In the genomic region with DNA sequence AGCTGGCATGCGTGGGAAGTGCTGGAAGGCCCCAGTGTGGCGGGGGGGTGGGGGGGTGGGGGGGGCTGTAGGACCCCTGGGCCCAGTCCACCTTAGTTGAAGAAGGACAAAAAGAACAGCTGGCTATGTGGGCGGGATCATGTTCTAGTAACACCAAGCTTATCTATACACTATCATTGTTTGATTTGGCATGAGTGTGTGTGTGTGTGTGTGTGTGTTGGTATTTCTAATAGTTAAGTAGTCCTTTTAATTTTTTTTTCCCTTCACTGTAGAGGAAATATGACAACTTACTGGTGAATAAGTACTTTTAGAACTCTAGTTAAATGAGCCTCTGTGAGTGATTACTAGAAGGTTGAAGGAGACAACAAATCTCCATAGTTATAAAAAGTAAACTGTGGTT, we compare ENCODE assay signal across 24 mouse cellular contexts.
DNase-seq lines count a peak whose midpoint lies in the region; ATAC-seq and TF ChIP-seq lines count a peak whose summit lies in the region.
"Had no signal": no experiment of that assay in that cellular context is flagged by ENCODE, and none has a peak within 500 bp of the region (broad histone marks: within the 10 kb centered on the region; RNA-seq: fewer than 3 reads in every experiment).

No protein-coding gene starts in this region.

- H3K9ac ChIP-seq in lung, postnatal 0 days (replicated peaks; ENCODE audit: low read depth): no peak overlapping the region
- no peak overlapping the region for H3K9ac ChIP-seq in MEL (ENCODE audit: control insufficient read depth, low read depth, low read length, poor library complexity, severe bottlenecking)
- no peak overlapping the region for H3K9ac ChIP-seq in stomach, postnatal 0 days (ENCODE audit: low read length)
- H3K9ac ChIP-seq in heart, embryonic 12.5 days: no peak overlapping the region
- H3K9ac ChIP-seq: embryonic facial prominence, embryonic 13.5 days; embryonic facial prominence, embryonic 15.5 days; forebrain, embryonic 12.5 days had no signal

- no peak; the same call in 1 of the 2 replicates for ATAC-seq in lung, postnatal 0 days
- ATAC-seq in stomach, postnatal 0 days (ENCODE audit: low FRiP score, low TSS enrichment): 0 out of 2 replicates have a peak, but pooled peaks have one; percentile 38
- ATAC-seq in heart, embryonic 12.5 days (ENCODE audit: insufficient number of reproducible peaks, low FRiP score): no peak
- ATAC-seq: activated CD4-positive, CD25-positive, alpha-beta regulatory T cell, adult 4 months; forebrain, embryonic 14.5 days; forebrain, embryonic 16.5 days; Patski had no signal

- no peaks in the 10 kb centered on the region for H3K79me2 ChIP-seq in MEL (ENCODE audit: control insufficient read depth, insufficient read depth, low read length, poor library complexity)

- no peaks in the 10 kb centered on the region for H3K27me3 ChIP-seq in lung, postnatal 0 days (replicated peaks; ENCODE audit: insufficient read depth, low read length)
- H3K27me3 ChIP-seq in MEL (ENCODE audit: control insufficient read depth in 1 of 2, insufficient read depth in 2 of 2, low read length in 2 of 2): no peaks in the 10 kb centered on the region; a peak in 1 of 4 replicates
- H3K27me3 ChIP-seq in stomach, postnatal 0 days (ENCODE audit: control insufficient read depth, insufficient read depth, low read length): no peaks in the 10 kb centered on the region
- H3K27me3 ChIP-seq in embryonic facial prominence, embryonic 10.5 days (replicated peaks; ENCODE audit: low read depth, poor library complexity, severe bottlenecking): no peaks in the 10 kb centered on the region
- H3K27me3 ChIP-seq in heart, embryonic 12.5 days (replicated peaks): no peaks in the 10 kb centered on the region
- H3K27me3 ChIP-seq: embryonic facial prominence, embryonic 13.5 days; embryonic facial prominence, embryonic 15.5 days; forebrain, embryonic 12.5 days; Patski had no signal

- TF ChIP-seq CTCF in lung, postnatal 0 days (IDR thresholded peaks at IDR 0.05): no peak
- TF ChIP-seq CTCF in lung, adult 2 months (IDR thresholded peaks at IDR 0.05; ENCODE audit: insufficient read depth, low read length): no peak
- no peak for TF ChIP-seq CTCF in MEL (IDR thresholded peaks at IDR 0.05 in 2 of 3, conservative IDR thresholded peaks at IDR 0.05 in 1 of 3; ENCODE audit: control insufficient read depth in 1 of 3, insufficient read depth in 1 of 3, low read depth in 2 of 3, low read length in 3 of 3, poor library complexity in 1 of 3, severe bottlenecking in 1 of 3)
- TF ChIP-seq CTCF in stomach, postnatal 0 days (IDR thresholded peaks at IDR 0.05; ENCODE audit: low read depth): no peak

- peaks cover 24% of the 10 kb centered on the region for H3K36me3 ChIP-seq in lung, postnatal 0 days (ENCODE audit: insufficient read depth, low read length)
- H3K36me3 ChIP-seq in MEL (ENCODE audit: control insufficient read depth in 1 of 2, insufficient read depth in 2 of 2, low read length in 2 of 2): peaks cover 0 to 17% of the 10 kb centered on the region in 2 experiments; a peak in 2 of 4 replicates
- peaks cover 12% of the 10 kb centered on the region for H3K36me3 ChIP-seq in stomach, postnatal 0 days (ENCODE audit: control insufficient read depth, insufficient read depth, low read length)
- peaks cover 90% of the 10 kb centered on the region for H3K36me3 ChIP-seq in embryonic facial prominence, embryonic 10.5 days (replicated peaks)
- H3K36me3 ChIP-seq in heart, embryonic 12.5 days: peaks cover 62% of the 10 kb centered on the region

- no peak overlapping the region for H3K4me2 ChIP-seq in lung, postnatal 0 days (replicated peaks; ENCODE audit: low read depth, low read length)
- no peak overlapping the region for H3K4me2 ChIP-seq in stomach, postnatal 0 days (replicated peaks; ENCODE audit: low read depth)
- no peak overlapping the region for H3K4me2 ChIP-seq in heart, embryonic 12.5 days
- H3K4me2 ChIP-seq: embryonic facial prominence, embryonic 13.5 days; embryonic facial prominence, embryonic 15.5 days; forebrain, embryonic 12.5 days had no signal

- no peaks in the 10 kb centered on the region for H3K4me1 ChIP-seq in lung, postnatal 0 days (ENCODE audit: insufficient read depth, low read depth, low read length)
- H3K4me1 ChIP-seq in lung, adult 2 months (ENCODE audit: control insufficient read depth, insufficient read depth, low read length): no peaks in the 10 kb centered on the region
- H3K4me1 ChIP-seq in MEL (ENCODE audit: control insufficient read depth in 1 of 2, insufficient read depth in 2 of 2, low read length in 2 of 2): peaks cover 6 to 20% of the 10 kb centered on the region in 2 experiments
- no peaks in the 10 kb centered on the region for H3K4me1 ChIP-seq in stomach, postnatal 0 days (replicated peaks; ENCODE audit: control insufficient read depth, insufficient read depth)
- no peaks in the 10 kb centered on the region for H3K4me1 ChIP-seq in embryonic facial prominence, embryonic 10.5 days
- H3K4me1 ChIP-seq in heart, embryonic 12.5 days (replicated peaks): 0 out of 2 replicates have a peak, but pooled peaks cover 4% of the 10 kb centered on the region
- H3K4me1 ChIP-seq: embryonic facial prominence, embryonic 13.5 days; embryonic facial prominence, embryonic 15.5 days; forebrain, embryonic 10.5 days; forebrain, embryonic 12.5 days had no signal

- no peak overlapping the region for H3K27ac ChIP-seq in lung, postnatal 0 days (ENCODE audit: low read length)
- no peak overlapping the region for H3K27ac ChIP-seq in MEL (ENCODE audit: control insufficient read depth, low read depth, low read length)
- no peak overlapping the region for H3K27ac ChIP-seq in stomach, postnatal 0 days (replicated peaks)
- H3K27ac ChIP-seq in embryonic facial prominence, embryonic 10.5 days (replicated peaks): no peak overlapping the region
- no peak overlapping the region for H3K27ac ChIP-seq in heart, embryonic 12.5 days (ENCODE audit: poor library complexity, severe bottlenecking)
- H3K27ac ChIP-seq: embryonic facial prominence, embryonic 13.5 days; embryonic facial prominence, embryonic 15.5 days; forebrain, embryonic 10.5 days; forebrain, embryonic 12.5 days had no signal

- TF ChIP-seq POLR2A in lung, adult 2 months (IDR thresholded peaks at IDR 0.05; ENCODE audit: borderline replicate concordance, extremely low read depth, low read depth, low read length): no peak
- no peak for TF ChIP-seq POLR2A in MEL (IDR thresholded peaks at IDR 0.05; ENCODE audit: control insufficient read depth in 1 of 2, insufficient read depth in 1 of 2, low read depth in 1 of 2, low read length in 2 of 2, poor library complexity in 1 of 2)

- H3K4me3 ChIP-seq in lung, postnatal 0 days (ENCODE audit: low read depth, low read length): no peak overlapping the region
- H3K4me3 ChIP-seq in lung, adult 2 months (replicated peaks; ENCODE audit: extremely low read depth, low read depth, low read length): no peak overlapping the region
- H3K4me3 ChIP-seq in MEL (ENCODE audit: control insufficient read depth in 1 of 2, insufficient read depth in 1 of 2, low read depth in 2 of 2, low read length in 2 of 2): no peak overlapping the region
- no peak overlapping the region for H3K4me3 ChIP-seq in stomach, postnatal 0 days (ENCODE audit: low read depth, low read length)
- no peak overlapping the region for H3K4me3 ChIP-seq in embryonic facial prominence, embryonic 10.5 days
- H3K4me3 ChIP-seq in heart, embryonic 12.5 days: no peak overlapping the region
- H3K4me3 ChIP-seq: embryonic facial prominence, embryonic 13.5 days; embryonic facial prominence, embryonic 15.5 days; erythroblast, embryonic 14.5 days; forebrain, embryonic 10.5 days; forebrain, embryonic 12.5 days had no signal

- no peaks in the 10 kb centered on the region for H3K9me3 ChIP-seq in lung, postnatal 0 days (ENCODE audit: low read length)
- H3K9me3 ChIP-seq in MEL (replicated peaks; ENCODE audit: insufficient read depth, low read length): no peaks in the 10 kb centered on the region
- H3K9me3 ChIP-seq in stomach, postnatal 0 days (ENCODE audit: control insufficient read depth, low read length): no peaks in the 10 kb centered on the region
- no peaks in the 10 kb centered on the region for H3K9me3 ChIP-seq in embryonic facial prominence, embryonic 10.5 days
- no peaks in the 10 kb centered on the region for H3K9me3 ChIP-seq in heart, embryonic 12.5 days (replicated peaks)
- H3K9me3 ChIP-seq: embryonic facial prominence, embryonic 13.5 days; embryonic facial prominence, embryonic 15.5 days; forebrain, embryonic 10.5 days; forebrain, embryonic 12.5 days had no signal

- DNase-seq in lung, postnatal 0 days (ENCODE audit: low spot score): peak; percentile 69
- DNase-seq in lung, adult 2 months: no peak
- peak; percentile 23 for DNase-seq in MEL (ENCODE audit: low read depth, low spot score)
- peak; percentile 16 for DNase-seq in lung, postnatal 25 days (ENCODE audit: low spot score)
- peak; percentile 54 for DNase-seq in stomach, postnatal 0 days (ENCODE audit: low spot score)
- DNase-seq in embryonic facial prominence, embryonic 10.5 days (ENCODE audit: low spot score): no peak
- DNase-seq: adrenal gland, adult 8-10 months; adrenal gland, postnatal 14 days; adrenal gland, postnatal 36 days; cerebellum, adult 11-12 months; cerebellum, adult 2 months; cerebellum, adult 9-10 months; cerebellum, postnatal 10 days; cerebellum, postnatal 25 days had no signal

- WGBS in lung, postnatal 0 days: 39% methylated on average over 3 of the region's 3 CpGs
- WGBS in lung, adult 2 months: 71% methylated on average over 3 of the region's 3 CpGs
- WGBS in stomach, postnatal 0 days: 58% methylated on average over 3 of the region's 3 CpGs
- WGBS in embryonic facial prominence, embryonic 10.5 days: 81% methylated on average over 3 of the region's 3 CpGs
- WGBS in heart, embryonic 12.5 days: 67% methylated on average over 3 of the region's 3 CpGs

- TF ChIP-seq EP300 in lung, postnatal 0 days (IDR thresholded peaks at IDR 0.05): no peak
- TF ChIP-seq EP300 in MEL (IDR thresholded peaks at IDR 0.05; ENCODE audit: low read depth in 1 of 2, low read length in 2 of 2): no peak; a peak in 1 of 4 replicates
- no peak for TF ChIP-seq EP300 in stomach, postnatal 0 days (optimal IDR thresholded peaks at IDR 0.05)

- no peak for TF ChIP-seq RAD21 in MEL (IDR thresholded peaks at IDR 0.05; ENCODE audit: low read depth, low read length)

TF ChIP-seq in MEL, 35 proteins besides CTCF, POLR2A, EP300 and RAD21:
- TF ChIP-seq GATA1 (IDR thresholded peaks at IDR 0.05; ENCODE audit: low read depth, low read length): 0 out of 2 replicates have a peak, but pooled peaks have one; percentile 42
- no peak for TF ChIP-seq SMC3 (IDR thresholded peaks at IDR 0.05; ENCODE audit: low read depth, low read length)

Comparison
In these comparisons a context has a peak if more than half of its experiments do, and no peak if none do; other contexts are left out.
1. DNase-seq: peak in lung, postnatal 0 days (single experiment), MEL (single experiment), lung, postnatal 25 days (single experiment) and stomach, postnatal 0 days (single experiment); none in lung, adult 2 months (single experiment) and embryonic facial prominence, embryonic 10.5 days (single experiment).